Mouse (Mus musculus): ENCODE results near the gene Ostm1. TPM values are rescaled to one million over a fixed set of nuclear protein-coding genes. Genes with fewer than 3 reads are reported as not detected.

The Ostm1 gene
- polyA plus RNA-seq, 1 experiment from 2014 or later, result 13.3 TPM

- no peak for ATAC-seq (ENCODE audit: low read depth)
- Histone ChIP-seq H3K4me1 (replicated peaks; ENCODE audit: control insufficient read depth, insufficient read depth, low read length) (no peaks in the 10 kb centered on the region), H3K9ac (ENCODE audit: low read length) (no peak overlapping the region), H3K9me3 (ENCODE audit: control insufficient read depth, low read length) (no peaks in the 10 kb centered on the region), H3K4me3 (ENCODE audit: low read length) (no peak overlapping the region), H3K27me3 (ENCODE audit: control insufficient read depth, insufficient read depth, low read depth, low read length) (no peaks in the 10 kb centered on the region), H3K27ac (ENCODE audit: low read length) (no peak overlapping the region), H3K36me3 (ENCODE audit: control insufficient read depth, insufficient read depth, low read length) (no peaks in the 10 kb centered on the region), H3K4me2 (ENCODE audit: low read depth, low read length) (no peak overlapping the region)
- WGBS, result 52% methylated on average over 5 of the region's 5 CpGs
Observed at GRCm38 (mm10) chr10:42734546-42735060, 151.0 kb downstream of the Ostm1 start.

- no peak overlapping the region for H3K4me2 ChIP-seq (ENCODE audit: low read depth, low read length)
- ATAC-seq (ENCODE audit: low read depth), result no peak
- no peaks in the 10 kb centered on the region for H3K9me3 ChIP-seq (ENCODE audit: control insufficient read depth, low read length)
- no peaks in the 10 kb centered on the region for H3K36me3 ChIP-seq (ENCODE audit: control insufficient read depth, insufficient read depth, low read length)
- H3K27me3 ChIP-seq (ENCODE audit: control insufficient read depth, insufficient read depth, low read depth, low read length), result no peaks in the 10 kb centered on the region
- H3K4me1 ChIP-seq (replicated peaks; ENCODE audit: control insufficient read depth, insufficient read depth, low read length), result no peaks in the 10 kb centered on the region
- H3K9ac ChIP-seq (ENCODE audit: low read length), result no peak overlapping the region
- no peak overlapping the region for H3K27ac ChIP-seq (ENCODE audit: low read length)
- H3K4me3 ChIP-seq (ENCODE audit: low read length), result no peak overlapping the region
- 56% methylated on average over 10 of the region's 10 CpGs for WGBS
Observed at GRCm38 (mm10) chr10:42751813-42752212, 168.2 kb downstream of the Ostm1 start.

Other genes with a start within 250 kb of the Ostm1 start
- 9.6 and 12.3 TPM in 2 replicates for gene Afg1l, start 105.3 kb upstream of the Ostm1 start, polyA plus RNA-seq (2015; fragmentation: Nextera tagmentation; extraction: Ambion mirVana)
- 394 and 405 TPM in 2 replicates for gene Snx3, start 81.8 kb upstream of the Ostm1 start, polyA plus RNA-seq (2015; fragmentation: Nextera tagmentation; extraction: Ambion mirVana)
- not detected in 2 replicates for gene Nr2e1, start 190 bp upstream of the Ostm1 start, polyA plus RNA-seq (2015; fragmentation: Nextera tagmentation; extraction: Ambion mirVana)
- 17.8 and 19.6 TPM in 2 replicates for gene Sec63, start 177.7 kb downstream of the Ostm1 start, polyA plus RNA-seq (2015; fragmentation: Nextera tagmentation; extraction: Ambion mirVana)